Mouse (Mus musculus): Measurements from ENCODE around the gene Plcb4.

- TF ChIP-seq CTCF (IDR thresholded peaks at IDR 0.05; ENCODE audit: extremely low read depth, insufficient read depth, low read length) (no peak), POLR2A (IDR thresholded peaks at IDR 0.05; ENCODE audit: extremely low read depth, insufficient read depth, low read length) (no peak)
These were observed 393.0 kb downstream of the Plcb4 start, which contains the start of gene Lamp5 for GRCm38 (mm10) chr2:136051688-136052289.
